Mouse (Mus musculus) R1 (cell line): Measurements from ENCODE around the gene Hsf4.
"Not testable (repeated sequence)": the region's sequence is repeated elsewhere in the genome, so short reads cannot be mapped to it uniquely, and the experiment has no call there.

ENCODE experiments used
- DNase-seq: peaks from one replicate; pipeline ENCODE4 v3.0.0-alpha.2; 2018; ENCODE audit warnings: low read depth, low spot score

Hsf4 gene

GRCm38 (mm10) chr8:105282239-105282638 lies 12.6 kb downstream of the Hsf4 start:
- DNase-seq, result no peak

- DNase-seq, result peak; percentile 87
Measured at GRCm38 (mm10) chr8:105283074-105283473, 13.5 kb downstream of the Hsf4 start.

GRCm38 (mm10) chr8:105285514-105285913 lies 15.9 kb downstream of the Hsf4 start:
- DNase-seq, result no peak

- no peak for DNase-seq
Measured at GRCm38 (mm10) chr8:105286907-105287306, 17.3 kb downstream of the Hsf4 start.

GRCm38 (mm10) chr8:105288231-105288630 lies 18.6 kb downstream of the Hsf4 start:
- no peak for DNase-seq

GRCm38 (mm10) chr8:105288958-105289732 lies 19.5 kb downstream of the Hsf4 start:
- DNase-seq, result peak; percentile 99

GRCm38 (mm10) chr8:105289805-105290460 lies 20.3 kb downstream of the Hsf4 start, which contains the start of gene 4931428F04Rik:
Gene 4931428F04Rik, minus strand, starts transcription at chr8:105289864.
- peak; percentile 85 for DNase-seq

- peak; percentile 93 for DNase-seq
Measured at GRCm38 (mm10) chr8:105290554-105291314, 21.1 kb downstream of the Hsf4 start.

GRCm38 (mm10) chr8:105291364-105291763 lies 21.8 kb downstream of the Hsf4 start:
- DNase-seq, result not testable (repeated sequence)

- not testable (repeated sequence) for DNase-seq
Measured at GRCm38 (mm10) chr8:105291802-105292201, 22.2 kb downstream of the Hsf4 start.

- no peak for DNase-seq
Measured at GRCm38 (mm10) chr8:105292471-105292870, 22.9 kb downstream of the Hsf4 start.

GRCm38 (mm10) chr8:105293405-105293804 lies 23.8 kb downstream of the Hsf4 start:
- DNase-seq, result no peak

GRCm38 (mm10) chr8:105294776-105295175 lies 25.2 kb downstream of the Hsf4 start:
- DNase-seq, result peak; percentile 63

GRCm38 (mm10) chr8:105295256-105295655 lies 25.7 kb downstream of the Hsf4 start:
- DNase-seq, result no peak

GRCm38 (mm10) chr8:105295895-105296573 lies 26.4 kb downstream of the Hsf4 start, which contains the start of gene Exoc3l:
Gene Exoc3l, minus strand, starts transcription at chr8:105296101.
- peak; percentile 86 for DNase-seq

- DNase-seq, result peak; percentile 92
Measured at GRCm38 (mm10) chr8:105297511-105298192, 28.1 kb downstream of the Hsf4 start, which contains the start of gene E2f4. Gene E2f4, plus strand, starts transcription at chr8:105297663.

GRCm38 (mm10) chr8:105298351-105299252 lies 29.0 kb downstream of the Hsf4 start:
- DNase-seq, result no peak

- no peak for DNase-seq
Measured at GRCm38 (mm10) chr8:105299962-105300361, 30.4 kb downstream of the Hsf4 start.

- no peak for DNase-seq
Measured at GRCm38 (mm10) chr8:105303396-105303795, 33.8 kb downstream of the Hsf4 start.

- DNase-seq, result no peak
Measured at GRCm38 (mm10) chr8:105303874-105304273, 34.3 kb downstream of the Hsf4 start.
